Mouse (Mus musculus): ENCODE measurements around the gene Ric1. TPM values are rescaled to one million over a fixed set of nuclear protein-coding genes. Genes with fewer than 3 reads are reported as not detected.

Ric1 gene
- 58.8 to 70.8 TPM (median 64.9 TPM) in 3 replicates for total RNA-seq (2017)

DNA sequence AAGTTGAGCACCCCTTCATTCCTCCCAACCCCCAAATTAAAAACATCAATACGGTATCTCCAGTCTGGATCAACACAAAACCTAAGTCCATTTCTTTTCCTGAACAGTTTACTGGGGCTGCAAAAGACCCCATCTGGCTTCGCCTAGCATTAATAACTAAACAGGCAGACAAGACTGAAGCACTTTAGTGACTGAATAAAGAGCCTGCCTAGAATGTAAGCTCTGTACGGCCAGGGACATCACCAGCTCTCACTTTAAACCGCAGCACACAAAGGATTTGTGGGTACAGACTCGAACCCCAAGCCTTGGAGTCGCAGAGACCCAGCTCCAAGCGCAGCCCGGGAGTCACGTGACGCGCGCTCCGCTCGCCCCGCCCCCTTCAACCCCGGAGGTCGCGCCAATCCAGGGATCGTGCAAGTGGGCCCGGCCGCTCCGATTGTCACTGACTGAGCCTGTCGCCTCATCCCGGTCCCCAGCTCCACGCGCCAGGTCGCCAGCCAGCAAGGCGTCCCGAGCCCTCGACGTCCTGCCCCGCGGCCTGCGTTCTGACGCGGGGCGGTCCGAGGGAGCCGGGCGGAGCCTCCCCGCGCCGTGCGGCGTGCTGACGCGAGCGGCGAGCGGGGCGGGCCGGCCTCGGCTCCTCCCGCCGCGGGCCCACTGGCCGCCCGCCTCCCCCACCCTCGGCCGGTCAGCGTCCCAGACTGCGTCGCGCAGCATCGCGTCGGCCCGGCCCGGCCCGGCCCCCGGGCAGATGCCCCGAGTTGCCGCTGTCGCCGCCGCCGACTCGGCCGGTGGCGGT is at the start of gene Ric1:
Gene Ric1 (plus strand): TSS at position 646 of the 799 bp plus-strand sequence.
- peak; percentile 61 for ATAC-seq (replicated peaks; ENCODE audit: insufficient number of reproducible peaks, low FRiP score, low TSS enrichment, poor library complexity, severe bottlenecking)

DNA sequence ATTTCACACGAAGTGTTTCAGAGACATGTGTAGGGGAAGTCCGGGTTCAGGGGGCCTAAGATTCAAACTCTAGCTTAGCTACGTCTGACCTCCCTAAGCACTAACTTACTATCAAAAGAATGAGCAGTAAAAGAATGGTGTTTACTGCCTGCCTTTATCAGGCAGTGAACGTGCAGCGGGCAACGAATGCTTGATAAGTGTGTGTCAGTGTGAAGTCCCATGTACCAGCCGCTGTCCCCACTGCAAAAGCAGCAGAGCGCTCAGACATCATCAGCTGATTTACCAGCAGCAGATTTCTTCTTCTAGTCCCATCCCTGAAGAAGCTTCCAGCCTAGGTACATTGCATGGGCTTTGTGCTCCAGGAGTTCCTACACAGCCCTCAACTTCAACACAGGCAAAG is 49.7 kb upstream of the Ric1 start:
- ATAC-seq (replicated peaks; ENCODE audit: insufficient number of reproducible peaks, low FRiP score, low TSS enrichment, poor library complexity, severe bottlenecking): no peak

DNA sequence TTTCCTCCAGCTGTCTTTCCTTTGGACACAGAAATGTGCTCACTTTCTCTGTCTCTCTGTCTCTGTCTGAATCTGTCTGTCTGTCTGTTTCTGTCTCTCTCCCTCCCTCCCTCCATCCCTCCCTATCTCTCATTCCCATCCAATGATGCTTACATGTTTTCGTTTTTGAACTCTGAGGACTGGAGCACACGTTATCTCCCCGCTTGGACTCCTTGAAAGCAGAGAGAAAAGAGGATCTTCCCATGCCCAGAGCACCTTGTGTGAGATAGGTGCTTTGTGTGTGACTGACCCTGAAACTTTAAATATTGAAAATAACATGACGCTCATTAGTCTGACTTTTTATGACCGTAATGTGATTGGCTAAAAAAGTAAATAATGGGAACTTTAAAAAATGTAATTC is 49.1 kb upstream of the Ric1 start:
- ATAC-seq (replicated peaks; ENCODE audit: insufficient number of reproducible peaks, low FRiP score, low TSS enrichment, poor library complexity, severe bottlenecking): no peak

DNA sequence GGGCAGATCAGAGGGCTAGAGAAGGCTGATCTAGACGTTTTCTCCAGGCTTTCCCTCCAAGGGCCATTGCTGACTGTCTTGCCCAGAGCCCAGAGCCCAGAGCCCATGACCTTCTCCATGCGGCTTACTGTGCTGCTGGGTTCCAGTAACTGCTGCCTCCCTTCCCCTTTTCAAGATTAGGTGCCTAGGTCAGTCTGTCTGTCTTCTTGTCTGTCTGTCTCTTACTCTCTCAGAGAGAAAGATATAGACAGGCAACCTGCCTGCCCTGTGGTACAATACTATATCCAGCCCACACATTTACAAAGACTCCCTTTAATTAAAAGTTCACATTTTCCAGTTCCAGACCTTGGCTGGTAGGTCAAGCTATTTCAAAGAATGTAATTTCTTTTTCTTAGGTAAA is 47.3 kb upstream of the Ric1 start:
- ATAC-seq (replicated peaks; ENCODE audit: insufficient number of reproducible peaks, low FRiP score, low TSS enrichment, poor library complexity, severe bottlenecking): no peak

DNA sequence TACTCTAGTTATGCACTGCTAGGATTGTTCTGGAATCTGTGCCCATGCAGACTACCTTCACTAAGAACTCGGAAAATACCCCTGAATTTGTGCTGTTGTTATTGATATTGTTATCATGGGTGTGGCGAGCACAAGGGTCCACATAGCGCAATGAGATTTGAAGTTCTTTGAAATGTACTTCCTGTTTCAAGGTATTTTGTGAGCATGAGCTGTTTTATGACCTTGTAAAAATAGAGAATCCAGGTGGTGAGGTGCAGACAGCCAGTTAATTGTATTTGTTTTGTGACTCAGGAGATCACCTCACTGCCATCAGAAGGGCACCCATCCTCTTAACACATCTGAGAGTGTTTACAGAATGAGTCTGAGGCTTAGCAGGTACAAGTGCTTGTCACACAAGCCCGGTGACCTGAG is 46.9 kb upstream of the Ric1 start:
- ATAC-seq (replicated peaks; ENCODE audit: insufficient number of reproducible peaks, low FRiP score, low TSS enrichment, poor library complexity, severe bottlenecking): no peak

DNA sequence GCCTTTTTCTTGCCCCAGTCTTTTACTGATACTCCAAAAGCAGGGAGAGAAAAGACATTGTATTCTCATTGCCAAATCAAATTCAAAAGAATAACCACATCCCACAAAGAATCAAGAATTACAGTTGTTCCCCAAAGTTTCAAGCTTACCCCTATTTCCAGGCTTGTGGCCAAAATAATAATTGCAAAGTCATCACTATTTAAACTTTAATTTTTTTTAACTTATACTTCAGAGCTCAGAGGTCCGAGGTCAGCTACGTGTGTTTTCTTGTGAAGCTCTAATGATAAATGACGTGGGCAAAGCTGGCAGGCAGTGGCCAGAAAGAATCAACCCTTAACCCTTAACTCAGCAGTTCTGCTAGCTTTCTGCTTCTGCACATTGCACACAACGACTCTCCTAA is 43.5 kb upstream of the Ric1 start:
- ATAC-seq (replicated peaks; ENCODE audit: insufficient number of reproducible peaks, low FRiP score, low TSS enrichment, poor library complexity, severe bottlenecking): no peak

DNA sequence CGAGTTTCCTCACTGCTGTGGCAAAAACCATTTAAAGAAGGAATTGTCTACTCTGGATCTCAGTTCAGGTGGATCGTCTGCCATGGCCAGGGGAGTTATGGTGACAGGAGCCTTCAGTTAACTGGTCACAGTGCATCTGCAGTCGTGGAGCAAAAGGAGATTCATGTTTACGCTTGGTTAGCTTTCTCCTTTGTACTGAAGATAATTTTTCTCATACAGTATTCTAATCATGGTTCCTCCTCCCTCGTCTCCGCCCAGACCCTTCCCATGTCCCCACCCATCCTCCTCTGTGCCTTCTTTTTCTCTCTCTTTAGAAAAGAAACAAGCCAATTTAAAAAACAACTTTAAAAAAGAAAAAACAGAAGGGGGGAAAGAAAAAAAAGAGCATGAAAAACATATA is 40.5 kb upstream of the Ric1 start:
- ATAC-seq (replicated peaks; ENCODE audit: insufficient number of reproducible peaks, low FRiP score, low TSS enrichment, poor library complexity, severe bottlenecking): no peak

DNA sequence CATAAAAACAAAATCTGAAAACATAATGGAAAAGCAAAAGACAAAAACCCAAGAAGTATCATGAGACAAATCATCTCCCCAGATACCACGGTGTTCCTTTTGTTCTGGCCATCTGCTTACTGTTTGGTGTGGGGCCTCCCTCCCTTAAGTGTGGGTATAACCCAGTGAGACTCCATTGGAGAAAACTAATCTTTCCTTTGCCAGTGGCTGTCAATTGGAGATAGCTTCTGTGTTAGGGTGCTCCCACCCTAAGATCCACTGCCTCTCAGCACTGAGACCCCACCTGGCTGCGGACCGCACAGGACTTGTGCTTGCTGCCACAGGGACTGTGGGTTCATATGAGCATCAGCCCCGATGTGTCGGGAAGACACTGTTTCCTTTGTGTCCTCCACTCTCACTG is 39.9 kb upstream of the Ric1 start:
- ATAC-seq (replicated peaks; ENCODE audit: insufficient number of reproducible peaks, low FRiP score, low TSS enrichment, poor library complexity, severe bottlenecking): no peak

DNA sequence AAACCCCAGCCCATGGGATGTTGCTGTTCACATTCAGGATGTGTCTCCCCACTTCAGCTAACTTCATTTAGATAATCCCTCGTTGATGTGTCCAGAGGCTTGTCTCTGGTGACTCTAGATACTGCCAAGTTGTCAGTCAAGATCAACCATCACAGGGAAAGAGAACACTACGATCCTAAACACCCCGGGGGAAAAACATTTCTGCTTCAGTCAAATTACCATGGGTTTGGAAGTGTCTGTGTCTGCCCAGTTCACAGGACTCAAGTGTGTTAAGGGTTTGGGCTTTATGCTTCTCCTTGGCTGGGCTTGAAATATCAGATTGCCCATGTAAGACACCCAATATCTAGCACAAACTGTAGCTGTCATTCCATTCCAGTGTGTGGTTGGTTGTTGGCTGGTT is 39.4 kb upstream of the Ric1 start:
- ATAC-seq (replicated peaks; ENCODE audit: insufficient number of reproducible peaks, low FRiP score, low TSS enrichment, poor library complexity, severe bottlenecking): no peak

DNA sequence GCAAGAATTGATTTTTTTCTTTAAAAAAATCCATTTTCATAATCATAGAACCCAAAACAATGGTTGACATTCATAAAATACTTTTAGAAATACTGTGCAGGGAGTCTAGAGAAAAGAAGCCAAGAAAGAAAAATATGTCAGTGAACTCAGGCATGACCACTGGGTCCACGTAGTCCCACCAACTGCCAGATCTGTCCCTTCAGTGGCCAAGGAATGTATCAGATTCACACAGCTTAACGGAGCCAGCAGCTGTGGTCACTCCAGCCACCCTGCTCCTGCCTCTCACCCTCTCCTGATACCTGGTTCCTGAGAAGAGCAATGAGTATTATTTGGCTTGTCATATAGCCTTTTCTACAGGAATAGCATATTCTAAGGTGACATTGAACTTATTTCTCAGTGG is 38.7 kb upstream of the Ric1 start:
- ATAC-seq (replicated peaks; ENCODE audit: insufficient number of reproducible peaks, low FRiP score, low TSS enrichment, poor library complexity, severe bottlenecking): no peak

DNA sequence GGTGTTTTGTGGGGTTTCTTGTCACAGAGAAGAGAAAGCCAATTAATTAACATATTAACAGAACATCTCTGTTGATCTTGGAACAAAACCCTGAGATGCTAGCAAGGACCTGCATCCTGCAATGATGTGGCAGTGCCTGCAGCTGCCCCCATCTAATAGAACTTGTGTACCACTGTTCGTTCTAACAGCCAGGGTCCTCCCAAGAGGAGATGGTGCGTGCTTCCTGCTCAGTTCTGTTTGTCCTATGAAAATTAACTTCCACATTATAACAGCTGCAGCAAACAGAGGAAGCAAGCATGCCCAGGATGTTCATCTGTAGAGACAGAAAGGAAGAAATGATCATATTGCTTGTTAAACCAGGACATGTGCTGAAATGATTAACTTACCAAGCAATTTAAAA is 37.5 kb upstream of the Ric1 start:
- no peak for ATAC-seq (replicated peaks; ENCODE audit: insufficient number of reproducible peaks, low FRiP score, low TSS enrichment, poor library complexity, severe bottlenecking)

DNA sequence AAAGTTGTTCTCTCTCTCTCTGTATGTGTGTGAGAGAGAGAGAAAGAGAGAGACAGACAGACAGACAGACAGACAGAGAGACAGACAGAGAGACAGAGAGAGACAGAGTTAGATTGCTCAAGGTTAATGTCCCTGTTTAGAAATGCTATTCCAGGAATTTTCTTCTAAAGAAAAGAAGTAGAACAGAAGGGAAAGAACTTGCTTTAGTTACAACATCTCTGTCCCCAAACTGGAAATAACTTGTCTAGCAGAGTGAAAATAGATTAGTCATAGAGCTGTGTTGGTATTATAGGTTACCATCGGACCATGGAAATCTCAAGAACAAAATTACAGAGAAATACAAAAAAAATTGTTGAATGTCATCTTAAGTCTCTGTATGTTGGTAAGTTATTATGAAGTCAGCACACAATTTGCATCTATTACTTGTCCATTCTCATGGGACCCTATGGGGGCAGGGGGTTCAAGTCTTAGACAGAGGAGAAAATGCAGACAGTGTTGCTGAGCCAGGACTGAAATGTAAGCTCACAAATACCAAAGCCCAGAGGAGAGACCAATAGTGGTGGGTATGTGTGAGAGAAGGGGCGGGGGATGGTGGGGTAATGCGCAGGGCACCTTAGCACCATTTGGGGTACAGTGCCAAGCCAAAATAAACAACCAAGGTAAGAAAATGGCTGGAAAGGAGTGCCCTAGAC is 36.7 kb upstream of the Ric1 start:
- ATAC-seq (replicated peaks; ENCODE audit: insufficient number of reproducible peaks, low FRiP score, low TSS enrichment, poor library complexity, severe bottlenecking): no peak

DNA sequence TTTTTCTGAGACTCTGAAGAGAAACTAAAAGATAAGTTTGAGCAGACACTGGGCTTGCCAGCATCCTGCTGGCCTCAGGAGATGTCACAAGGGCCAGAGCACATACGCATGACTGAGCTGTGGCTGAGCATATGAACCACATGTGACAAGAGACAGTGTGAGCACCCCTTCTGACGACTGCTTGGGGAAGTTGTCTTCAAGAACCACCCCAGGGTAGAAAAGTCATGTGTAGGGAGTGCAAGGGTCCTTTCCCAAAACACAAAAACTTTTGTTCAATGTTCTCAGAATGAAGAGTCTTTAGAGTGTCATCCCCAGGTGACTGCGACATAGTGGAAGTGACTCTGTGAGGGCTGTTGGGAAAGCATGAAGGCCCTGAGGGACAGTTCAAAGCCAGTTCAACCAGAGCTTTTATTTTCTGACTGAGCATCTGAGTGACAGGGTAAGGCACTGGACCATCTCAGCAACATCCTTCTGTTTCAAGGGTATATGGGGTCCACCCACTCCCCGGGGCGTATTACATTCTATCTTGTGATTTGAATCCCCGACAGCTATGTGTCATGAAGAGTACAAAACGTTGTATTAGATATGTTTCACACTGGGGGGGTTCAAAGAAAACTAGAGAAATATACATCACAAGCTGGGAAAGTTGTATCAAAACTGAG is 35.4 kb upstream of the Ric1 start:
- peak; percentile 87 for ATAC-seq (replicated peaks; ENCODE audit: insufficient number of reproducible peaks, low FRiP score, low TSS enrichment, poor library complexity, severe bottlenecking)

DNA sequence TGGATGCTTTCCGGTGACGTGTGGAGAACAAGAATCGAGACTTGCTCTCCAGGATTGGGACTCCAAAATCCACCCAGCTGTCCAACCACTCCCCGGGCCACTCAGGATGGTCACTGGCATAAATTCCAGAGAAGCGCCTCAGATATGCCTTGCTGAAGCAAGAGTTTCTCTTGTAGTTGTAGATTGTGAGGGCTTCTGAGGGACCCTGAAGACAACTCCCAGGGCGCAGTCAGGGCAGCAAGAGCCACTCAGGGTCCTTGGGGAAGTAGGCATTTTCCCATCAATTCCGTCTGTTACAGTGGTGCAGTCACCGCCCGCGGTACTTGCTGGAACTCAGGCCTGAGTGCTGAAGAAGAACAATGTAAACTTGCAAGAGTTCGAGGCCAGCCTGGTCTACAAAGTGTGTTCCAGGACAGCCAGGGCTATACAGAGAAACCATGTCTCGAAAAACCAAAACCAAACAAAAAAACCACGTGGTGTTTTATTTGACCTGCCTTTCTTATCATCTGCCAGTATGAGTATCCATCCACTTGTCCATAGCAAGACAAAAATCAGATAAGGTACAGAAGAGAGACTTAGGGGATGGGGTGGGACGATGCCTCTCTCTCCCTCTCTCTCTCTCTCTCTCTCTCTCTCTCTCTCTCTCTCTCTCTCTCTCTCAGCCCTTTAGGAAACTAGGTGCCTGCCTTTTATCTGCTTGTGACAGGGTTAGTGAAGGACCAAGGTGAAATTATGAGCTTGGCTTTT is 34.6 kb upstream of the Ric1 start:
- ATAC-seq (replicated peaks; ENCODE audit: insufficient number of reproducible peaks, low FRiP score, low TSS enrichment, poor library complexity, severe bottlenecking): no peak

DNA sequence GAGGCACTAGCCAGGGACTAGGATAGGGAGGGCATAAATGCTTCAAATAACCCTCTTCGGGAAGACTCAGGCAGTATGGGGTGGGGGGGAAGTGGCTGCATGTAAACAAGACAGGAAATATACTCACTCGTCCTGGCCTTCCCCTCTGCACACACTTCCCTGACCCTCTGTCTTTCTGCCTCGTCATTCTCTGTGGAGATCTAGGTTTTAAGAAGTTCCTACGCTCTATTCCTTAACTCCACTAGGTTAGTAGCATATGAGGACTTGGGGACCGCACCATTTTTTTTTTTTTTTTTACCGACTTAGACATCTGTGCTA is 34.0 kb upstream of the Ric1 start:
- ATAC-seq (replicated peaks; ENCODE audit: insufficient number of reproducible peaks, low FRiP score, low TSS enrichment, poor library complexity, severe bottlenecking): peak; percentile 31; the same call in 1 of the 2 replicates

DNA sequence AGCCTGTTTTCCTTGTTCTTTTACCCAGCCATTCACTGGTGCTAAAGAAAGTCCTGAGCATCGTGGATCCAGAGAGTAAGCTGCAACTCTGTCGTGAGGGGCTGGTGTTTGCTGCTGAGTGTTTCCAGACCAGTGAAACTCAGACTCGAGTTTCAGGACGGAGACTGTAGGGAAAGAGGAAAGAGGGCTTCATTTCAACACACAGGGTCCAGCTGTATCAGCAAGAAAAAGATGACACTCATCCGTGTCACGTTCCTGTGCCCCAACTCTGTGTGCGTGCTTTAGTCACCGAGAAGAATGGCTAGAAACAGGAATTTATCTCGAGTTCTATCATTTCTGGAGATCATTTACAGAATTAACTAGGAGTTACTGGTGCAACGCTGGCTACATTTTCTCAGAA is 33.7 kb upstream of the Ric1 start:
- 0 out of 2 replicates have a peak, but pooled peaks have one; percentile 4 for ATAC-seq (replicated peaks; ENCODE audit: insufficient number of reproducible peaks, low FRiP score, low TSS enrichment, poor library complexity, severe bottlenecking)

DNA sequence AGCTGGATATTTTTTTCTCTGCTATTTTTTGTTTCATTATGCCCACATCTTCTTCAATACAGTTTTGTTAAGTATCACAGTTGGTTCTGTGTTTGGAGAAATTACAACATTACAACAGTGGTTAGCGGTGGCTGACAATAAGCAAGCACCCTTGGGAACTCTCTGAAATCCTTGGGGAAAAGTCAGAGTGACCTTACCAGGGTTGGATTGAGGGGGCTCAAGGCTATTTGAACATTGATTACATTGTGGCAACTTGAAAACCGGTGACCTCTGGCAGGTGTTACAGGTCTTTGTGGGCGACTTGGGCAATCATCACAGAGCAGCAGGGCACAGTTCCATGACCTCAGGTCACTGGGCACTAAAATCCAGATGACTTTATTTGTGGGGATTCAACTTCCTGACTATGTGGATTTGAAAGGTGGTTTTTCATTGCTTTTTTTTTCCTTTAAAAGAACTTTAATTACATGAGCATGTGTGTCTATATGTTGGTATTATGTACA is 32.2 kb upstream of the Ric1 start:
- ATAC-seq (replicated peaks; ENCODE audit: insufficient number of reproducible peaks, low FRiP score, low TSS enrichment, poor library complexity, severe bottlenecking): no peak

DNA sequence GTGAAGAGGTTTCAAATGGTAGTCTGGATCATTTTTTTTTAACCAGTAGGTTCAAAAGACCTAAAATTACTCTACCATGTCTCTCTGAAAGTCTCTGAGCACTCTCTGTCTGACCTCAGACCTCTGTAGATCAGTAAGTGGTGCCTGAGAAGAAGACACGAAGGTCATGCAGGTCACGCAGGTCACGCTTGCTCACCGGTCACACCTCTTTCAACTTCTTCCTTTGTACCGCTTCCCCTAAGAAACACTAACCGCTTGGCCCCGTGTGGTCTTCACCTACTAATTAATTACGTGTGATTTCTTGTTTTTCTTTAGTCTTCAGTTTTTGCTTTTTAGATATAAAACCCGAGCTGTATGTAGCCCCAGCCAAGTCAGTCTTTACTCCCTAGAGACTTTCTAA is 30.6 kb upstream of the Ric1 start:
- no peak for ATAC-seq (replicated peaks; ENCODE audit: insufficient number of reproducible peaks, low FRiP score, low TSS enrichment, poor library complexity, severe bottlenecking)

DNA sequence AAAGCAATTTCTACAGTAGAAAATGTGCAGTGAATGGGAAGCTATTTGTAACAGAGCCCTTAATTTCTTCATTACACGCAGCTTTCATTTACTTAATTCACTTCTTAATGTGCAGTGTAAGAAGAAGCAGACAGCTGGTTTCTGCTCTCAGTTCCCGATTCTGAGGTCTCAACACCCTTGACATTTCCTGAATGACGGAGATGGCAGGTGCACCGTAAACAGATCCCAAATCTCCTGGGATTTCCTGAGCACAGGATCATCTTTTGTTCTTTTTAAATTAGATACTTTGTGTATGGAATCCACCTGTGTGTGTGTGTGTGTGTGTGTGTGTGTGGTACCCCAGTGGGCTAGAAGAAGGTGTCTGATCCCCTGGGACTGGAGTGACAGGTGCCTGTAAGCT is 27.6 kb upstream of the Ric1 start:
- ATAC-seq (replicated peaks; ENCODE audit: insufficient number of reproducible peaks, low FRiP score, low TSS enrichment, poor library complexity, severe bottlenecking): no peak
